Mouse (Mus musculus) G1E (cell line): ENCODE measurements around the gene Hacd1.

Source experiments
- CTCF ChIP-seq: IDR thresholded peaks from 2 replicates; pipeline ENCODE4 v1.5.1; 2012; ENCODE audit warnings: low read depth, low read length, inconsistent platforms, mixed read lengths
- GATA1 ChIP-seq: IDR thresholded peaks from 2 replicates; pipeline ENCODE4 v1.6.1; 2012; ENCODE audit warnings: borderline replicate concordance, low read length, inconsistent platforms, mixed read lengths
- GATA2 ChIP-seq: IDR thresholded peaks from 2 replicates; pipeline ENCODE4 v1.6.1; 2012; ENCODE audit warnings: low read depth, low read length, inconsistent platforms, borderline replicate concordance
- POLR2AphosphoS5 ChIP-seq: IDR thresholded peaks from 2 replicates; pipeline ENCODE4 v1.6.1; 2012; ENCODE audit warnings: low read depth, low read length, inconsistent platforms; ENCODE audit not compliant: insufficient replicate concordance
- TAL1 ChIP-seq: conservative IDR thresholded peaks from 2 replicates; pipeline ENCODE4 v1.6.1; 2012; ENCODE audit warnings: low read depth, low read length, inconsistent platforms, mixed read lengths

DNA sequence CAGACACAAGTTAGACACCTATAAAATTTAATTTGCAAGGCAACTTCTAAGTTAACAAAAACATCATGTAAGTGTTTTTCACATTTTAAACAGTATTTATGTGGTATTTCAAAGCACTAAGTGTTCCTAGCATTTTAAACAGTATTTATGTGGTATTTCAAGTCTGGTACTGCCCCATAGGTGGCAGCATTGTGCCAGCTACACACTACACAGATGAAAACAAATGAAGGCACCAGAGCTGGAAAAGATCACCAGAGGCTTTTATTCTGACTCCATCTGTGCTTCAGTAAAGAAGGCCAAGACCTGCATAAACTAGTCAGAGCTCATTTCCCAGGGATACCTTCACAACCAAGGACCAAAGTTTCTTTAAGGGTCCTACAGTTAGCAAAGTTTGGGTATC lies 7.6 kb downstream of the Hacd1 start:
- TF ChIP-seq TAL1, result no peak
- peak; percentile 31; the same call in 1 of the 2 replicates for TF ChIP-seq CTCF
- TF ChIP-seq GATA1, result no peak
- TF ChIP-seq POLR2AphosphoS5, result no peak
- TF ChIP-seq GATA2, result no peak
